Mouse (Mus musculus): ENCODE results near the gene S1pr3.
A peak's percentile ranks its signal among the peaks of the same experiment; 100 is the strongest.

S1pr3 gene

DNA sequence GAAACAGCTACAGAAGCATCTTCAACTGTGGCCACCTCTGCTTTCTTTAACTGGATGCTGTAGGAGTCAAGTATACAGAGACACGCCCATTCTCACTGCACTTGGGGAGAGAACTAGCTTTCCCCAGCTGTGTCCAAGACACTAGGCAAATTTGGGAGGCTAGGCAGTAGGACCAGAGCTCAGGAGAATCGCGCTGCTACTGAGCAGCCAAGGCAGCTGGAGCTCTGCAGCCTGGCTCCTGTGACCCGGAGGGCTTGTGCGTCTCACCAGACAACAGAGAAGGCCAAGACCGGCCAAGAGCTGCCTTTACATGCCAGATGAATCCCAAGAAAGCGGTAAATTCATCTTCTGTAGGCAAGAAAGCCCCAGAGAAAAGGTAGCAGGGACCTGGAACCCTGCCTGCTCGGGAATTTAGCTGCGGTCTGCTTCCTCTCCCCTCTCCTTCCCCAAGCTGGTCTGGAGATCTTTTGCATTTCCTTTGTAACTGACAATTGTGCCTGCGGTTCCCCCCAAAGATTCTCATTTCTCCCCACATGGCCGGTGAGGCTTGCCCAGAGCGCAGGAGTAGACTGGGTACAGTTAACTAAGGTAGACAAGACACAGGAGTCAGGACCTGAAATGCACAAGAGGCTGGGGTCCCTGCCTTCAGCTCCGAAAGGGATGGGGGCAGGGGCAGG is 760 bp upstream of the S1pr3 start:
- DNase-seq, result no peak

DNA sequence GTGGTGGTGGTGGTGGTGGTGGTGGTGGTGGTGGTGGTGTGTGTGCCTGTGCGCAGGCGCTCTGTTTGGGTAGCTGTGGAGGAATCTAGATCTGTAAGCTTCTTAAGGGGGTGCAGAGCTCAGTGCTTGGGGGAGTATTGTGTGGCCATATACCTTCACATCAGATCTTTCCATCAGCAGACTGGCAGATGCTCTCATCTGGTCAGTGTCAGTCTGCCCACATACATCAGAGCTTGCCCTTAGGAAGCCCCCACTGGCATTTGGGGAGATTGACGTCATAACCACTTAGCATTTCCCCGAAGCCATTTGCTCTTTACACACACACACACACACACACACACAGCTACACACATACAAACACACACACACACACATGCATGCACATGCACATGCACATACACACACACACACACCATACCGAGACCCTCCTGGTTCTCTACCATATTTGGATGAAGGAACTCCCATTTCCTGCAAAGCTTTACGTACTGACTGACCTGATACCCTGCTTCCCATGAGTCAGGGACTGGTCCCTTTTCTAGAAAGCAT is 1.6 kb downstream of the S1pr3 start:
- no peak for DNase-seq

- DNase-seq, result no peak
Measured at GRCm38 (mm10) chr13:51411243-51411642, 2.8 kb downstream of the S1pr3 start.

DNA sequence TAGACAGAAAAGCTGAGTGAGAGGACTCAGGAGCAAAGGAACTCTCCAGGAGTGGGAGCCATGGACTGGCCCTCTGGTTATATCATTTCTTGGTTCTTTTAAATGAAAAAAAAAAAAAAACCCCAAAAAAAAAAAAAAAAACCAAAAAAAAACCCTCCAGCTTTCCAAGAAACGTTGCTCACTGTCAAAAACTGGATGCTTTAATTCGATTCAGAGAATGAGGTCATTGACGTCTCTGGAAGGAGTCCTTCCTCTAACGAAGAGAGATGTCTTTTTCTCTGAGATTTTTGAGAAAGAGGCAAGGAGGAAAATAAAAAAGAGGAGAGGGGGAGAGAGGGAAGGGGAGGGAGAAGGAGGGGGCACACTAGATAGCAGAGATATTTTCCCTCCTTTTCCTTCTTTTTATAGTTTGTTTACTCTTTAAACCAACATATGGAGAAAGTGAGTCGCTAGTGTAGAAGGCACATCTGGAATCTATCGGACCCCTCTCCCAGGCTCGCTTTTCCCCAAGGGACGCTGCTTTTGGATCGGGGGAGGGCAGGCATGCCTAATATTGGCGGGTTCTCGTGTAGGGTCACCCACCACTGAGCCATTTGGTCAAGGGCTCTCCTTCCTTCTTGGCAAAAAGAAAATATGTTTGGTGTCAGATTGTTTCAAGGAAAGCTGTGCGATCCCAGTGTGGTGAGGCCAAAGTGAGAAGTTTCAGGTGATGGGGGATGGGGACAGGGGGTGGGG is 3.4 kb downstream of the S1pr3 start:
- no peak for DNase-seq

DNA sequence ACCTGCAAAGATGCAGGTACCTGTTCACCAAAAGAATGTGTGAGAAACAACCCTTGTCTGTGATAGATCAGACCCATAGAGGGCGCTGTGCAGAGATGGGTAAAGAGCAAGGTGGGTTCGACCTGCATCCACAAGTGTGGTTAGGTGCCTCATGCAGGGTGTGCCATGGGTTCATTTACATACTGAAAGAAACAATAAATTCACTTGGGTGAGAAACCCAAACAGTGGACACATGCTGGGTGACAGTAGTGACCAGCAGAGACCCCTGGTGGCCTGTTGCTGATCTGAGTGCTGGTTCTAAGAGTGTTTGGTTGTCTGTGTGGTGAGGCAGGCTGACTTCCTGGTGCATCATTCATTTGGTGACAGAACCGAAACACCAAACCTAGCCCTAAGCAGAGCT is 5.0 kb downstream of the S1pr3 start:
- DNase-seq, result peak in 1 of 2 experiments; percentile 65

DNA sequence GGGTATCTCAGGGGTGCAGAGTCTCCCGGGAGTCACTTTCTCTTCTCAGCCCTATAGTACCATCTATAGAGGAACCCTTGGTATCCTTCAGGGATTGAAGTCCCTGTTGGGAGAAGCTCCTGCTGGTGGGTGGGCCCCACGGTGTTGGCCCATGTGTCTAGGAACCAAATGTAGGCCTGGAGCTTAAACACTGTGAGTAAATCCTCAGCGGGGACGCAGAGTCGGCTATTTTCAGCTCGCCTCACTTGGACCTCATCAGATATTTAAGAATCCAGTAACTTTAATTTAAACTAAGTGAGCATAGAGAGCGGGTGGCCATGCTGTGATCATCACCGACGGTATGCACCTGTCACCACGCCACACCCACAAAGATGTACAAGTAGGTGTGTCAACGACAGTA is 8.3 kb downstream of the S1pr3 start:
- DNase-seq, result no peak

DNA sequence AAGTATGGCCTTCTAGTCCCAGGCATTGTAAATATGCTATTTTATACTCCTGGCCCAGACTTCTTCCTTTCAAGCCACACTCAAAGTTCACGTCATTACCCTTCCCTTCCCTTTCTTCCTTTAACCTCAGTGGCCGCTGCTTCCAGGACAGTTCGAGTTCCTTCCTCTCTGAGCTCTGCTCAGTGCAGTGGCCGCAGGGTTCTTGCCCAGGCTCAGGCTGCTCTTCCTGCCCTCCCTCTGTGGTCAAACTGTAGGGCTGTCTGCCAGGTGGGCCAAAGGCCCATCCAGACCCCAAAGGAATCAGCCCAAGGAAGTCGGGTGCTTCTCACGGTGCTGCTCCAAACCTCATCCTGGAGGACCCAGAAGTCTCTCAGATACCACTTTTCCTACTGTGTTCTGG is 9.4 kb downstream of the S1pr3 start:
- peak; percentile 32 to 54 for DNase-seq

- peak; percentile 91 to 98 for DNase-seq
Measured at GRCm38 (mm10) chr13:51418268-51418941, 10.0 kb downstream of the S1pr3 start.

GRCm38 (mm10) chr13:51418942-51419451 is 10.6 kb downstream of the S1pr3 start:
- peak in 1 of 2 experiments; percentile 17 for DNase-seq

DNA sequence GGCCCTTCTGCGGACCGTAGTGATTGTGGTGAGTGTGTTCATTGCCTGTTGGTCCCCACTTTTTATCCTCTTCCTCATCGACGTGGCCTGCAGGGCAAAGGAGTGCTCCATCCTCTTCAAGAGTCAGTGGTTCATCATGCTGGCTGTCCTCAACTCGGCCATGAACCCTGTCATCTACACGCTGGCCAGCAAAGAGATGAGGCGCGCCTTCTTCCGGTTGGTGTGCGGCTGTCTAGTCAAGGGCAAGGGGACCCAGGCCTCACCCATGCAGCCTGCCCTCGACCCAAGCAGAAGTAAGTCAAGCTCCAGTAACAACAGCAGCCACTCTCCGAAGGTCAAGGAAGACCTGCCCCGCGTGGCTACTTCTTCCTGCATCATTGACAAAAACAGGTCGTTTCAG is 11.1 kb downstream of the S1pr3 start:
- DNase-seq, result no peak

GRCm38 (mm10) chr13:51420861-51421260 is 12.4 kb downstream of the S1pr3 start:
- DNase-seq, result no peak

GRCm38 (mm10) chr13:51423647-51424046 is 15.2 kb downstream of the S1pr3 start:
- DNase-seq, result no peak

GRCm38 (mm10) chr13:51424647-51425046 is 16.2 kb downstream of the S1pr3 start:
- peak; percentile 79 to 88 for DNase-seq

DNA sequence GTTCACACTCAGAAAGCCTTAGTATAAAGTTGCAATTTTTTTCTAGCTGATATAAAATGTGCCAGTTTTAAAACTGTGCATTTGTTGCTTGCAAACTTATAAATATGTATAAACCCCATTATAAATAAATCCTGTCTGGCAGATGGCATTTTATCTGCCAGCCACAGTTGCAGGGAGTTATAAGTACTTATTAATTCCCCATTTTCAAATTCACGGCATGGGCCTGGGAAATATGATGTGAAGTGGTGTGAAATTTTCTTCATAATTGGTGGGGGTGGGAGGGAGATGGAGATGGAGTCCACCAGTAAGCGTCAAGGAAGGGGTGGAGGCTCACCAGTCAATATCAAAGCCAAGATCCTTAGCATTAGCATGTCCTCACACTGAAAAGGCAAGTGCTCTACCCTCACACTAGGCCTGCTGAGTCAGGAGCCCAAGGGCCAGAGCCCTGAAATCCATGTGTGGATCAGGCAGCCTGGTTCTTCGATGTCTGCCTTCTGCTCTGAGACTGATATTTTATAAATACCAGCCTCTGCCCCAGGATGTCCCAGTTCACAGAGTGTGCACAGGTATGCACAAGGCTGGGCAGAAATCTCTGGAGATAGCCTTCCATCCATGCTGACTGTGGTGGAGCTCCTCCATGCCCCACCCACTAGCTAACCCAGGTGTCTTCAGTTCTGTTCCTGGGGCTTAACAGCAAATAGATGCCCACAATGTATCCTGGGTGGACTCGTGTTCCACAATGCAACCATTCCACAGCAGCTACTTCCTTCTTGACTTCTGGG is 17.4 kb downstream of the S1pr3 start:
- DNase-seq, result no peak

DNA sequence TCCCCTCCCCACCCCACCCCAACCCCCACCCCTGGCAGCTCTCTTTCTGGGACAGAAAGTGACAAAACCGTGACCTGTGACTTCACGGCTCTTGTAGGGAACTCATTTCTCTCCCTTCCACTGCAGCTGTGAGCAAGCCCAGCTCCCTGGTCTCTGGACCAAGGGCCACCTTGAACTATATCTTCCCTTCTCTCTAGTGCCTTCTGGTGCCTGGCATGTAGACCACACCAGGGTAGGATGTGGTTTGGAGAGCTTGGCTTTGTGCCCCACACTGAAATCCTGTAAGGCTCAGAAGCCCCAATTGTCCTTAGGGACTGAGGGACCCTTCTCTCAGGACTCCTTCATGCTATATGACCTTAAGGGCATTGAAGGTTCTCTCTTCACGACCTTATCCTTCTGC is 24.9 kb downstream of the S1pr3 start:
- no peak for DNase-seq

DNA sequence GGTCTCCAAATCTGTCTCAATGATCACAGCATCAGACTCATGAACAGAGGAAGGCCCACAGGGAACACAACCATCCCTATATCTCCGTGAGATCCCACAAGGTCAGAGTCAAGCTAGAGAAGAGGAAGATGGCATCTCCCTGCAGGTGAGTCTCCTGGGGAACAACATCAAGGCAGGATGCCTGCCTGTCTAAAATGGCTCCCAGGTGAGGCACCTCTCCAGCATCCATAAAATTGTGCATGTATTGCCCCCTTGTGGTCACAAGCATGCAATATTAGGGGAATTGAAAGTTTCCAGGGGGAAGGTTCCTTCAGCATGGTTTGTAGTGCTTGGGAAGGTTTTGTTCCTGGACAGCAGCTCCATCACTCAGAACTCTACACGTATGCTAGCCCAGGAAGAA is 26.0 kb downstream of the S1pr3 start:
- DNase-seq, result no peak

DNA sequence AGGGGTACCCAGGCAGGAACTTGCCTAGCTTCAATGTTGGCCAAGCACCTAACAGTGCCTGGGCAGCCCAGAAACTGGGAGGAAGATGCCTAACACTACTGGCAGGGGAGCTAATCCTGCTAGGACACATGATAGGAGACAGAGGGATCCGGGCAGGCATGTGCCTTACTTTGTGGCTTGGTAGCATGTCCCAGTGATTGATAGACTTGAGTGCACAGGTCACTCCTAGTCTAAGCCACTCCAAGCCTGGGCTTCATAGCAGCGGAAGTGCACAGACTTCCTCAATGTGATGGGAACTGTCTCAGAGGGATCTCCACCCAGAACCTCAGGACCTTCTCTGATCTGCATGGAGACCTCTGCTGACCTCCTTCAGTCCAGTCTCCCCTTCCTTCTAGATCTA is 26.7 kb downstream of the S1pr3 start:
- DNase-seq, result peak; percentile 48 to 61

GRCm38 (mm10) chr13:51437105-51438085 is 29.0 kb downstream of the S1pr3 start:
- no peak for DNase-seq

DNA sequence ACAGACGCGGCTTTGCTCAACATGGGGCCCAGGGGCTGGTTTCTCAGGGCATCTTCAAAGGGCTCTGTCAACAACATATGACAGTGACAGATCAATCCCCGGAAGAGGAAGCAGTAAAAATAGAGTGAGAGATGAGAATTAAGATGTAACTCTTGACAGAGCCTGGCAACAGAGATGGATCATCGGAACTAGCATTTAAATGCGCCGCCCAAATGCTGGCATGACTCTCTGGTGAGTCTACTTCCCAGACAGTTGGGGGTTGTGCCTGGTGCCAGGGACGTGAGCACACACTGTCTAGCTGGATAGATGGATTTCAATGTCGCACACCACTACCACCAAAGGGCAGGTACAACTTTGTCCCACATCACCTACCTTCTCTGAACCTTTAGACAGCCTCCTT is 34.5 kb downstream of the S1pr3 start:
- DNase-seq, result no peak

GRCm38 (mm10) chr13:51446550-51446949 is 38.1 kb downstream of the S1pr3 start:
- no peak for DNase-seq

- DNase-seq, result no peak
Measured at GRCm38 (mm10) chr13:51456190-51456878, 47.9 kb downstream of the S1pr3 start.
